Mouse (Mus musculus) liver, postnatal 0 days (tissue): ENCODE data around the gene Chpf2.

Experiments
- CTCF ChIP-seq: sonication (generic); IDR thresholded peaks from 2 replicates; pipeline ENCODE4 v1.5.1; 2016; ENCODE audit warnings: antibody characterized with exemption, low read depth
- EP300 ChIP-seq: IDR thresholded peaks from 2 replicates; pipeline ENCODE4 v1.6.1; 2016; ENCODE audit warnings: antibody characterized with exemption, low read depth, mild to moderate bottlenecking

- TF ChIP-seq CTCF (no peak), EP300 (no peak)
Measured at GRCm38 (mm10) chr5:24542643-24543042, 43.9 kb upstream of the Chpf2 start.
